Mouse (Mus musculus): ENCODE measurements around the gene Ppia.
"Not testable (repeated sequence)": the region's sequence is repeated elsewhere in the genome, so short reads cannot be mapped to it uniquely, and the experiment has no call there.

Ppia gene

GRCm38 (mm10) chr11:6442566-6442965, 27.3 kb downstream of the Ppia start:
- no peak for DNase-seq (ENCODE audit: low read depth)

- no peak for DNase-seq (ENCODE audit: low read depth)
Measured at GRCm38 (mm10) chr11:6443102-6443501, 27.9 kb downstream of the Ppia start.

GRCm38 (mm10) chr11:6443727-6444076, 28.5 kb downstream of the Ppia start:
- DNase-seq (ENCODE audit: low read depth), result peak; percentile 43

GRCm38 (mm10) chr11:6444077-6444853, 29.0 kb downstream of the Ppia start, which contains the start of gene H2afv:
Gene H2afv, minus strand, starts transcription at chr11:6444443.
- DNase-seq (ENCODE audit: low read depth), result peak; percentile 99

GRCm38 (mm10) chr11:6445441-6445840, 30.2 kb downstream of the Ppia start:
- DNase-seq (ENCODE audit: low read depth), result no peak

GRCm38 (mm10) chr11:6445951-6446350, 30.7 kb downstream of the Ppia start:
- no peak for DNase-seq (ENCODE audit: low read depth)

- DNase-seq (ENCODE audit: low read depth), result no peak
Measured at GRCm38 (mm10) chr11:6447493-6447892, 32.2 kb downstream of the Ppia start.

- DNase-seq (ENCODE audit: low read depth), result not testable (repeated sequence)
Measured at GRCm38 (mm10) chr11:6448155-6448554, 32.9 kb downstream of the Ppia start.

GRCm38 (mm10) chr11:6456083-6456482, 40.8 kb downstream of the Ppia start:
- no peak for DNase-seq (ENCODE audit: low read depth)

- no peak for DNase-seq (ENCODE audit: low read depth)
Measured at GRCm38 (mm10) chr11:6463159-6463837, 48.1 kb downstream of the Ppia start.

- DNase-seq (ENCODE audit: low read depth), result peak; percentile 74
Measured at GRCm38 (mm10) chr11:6465122-6465521, 49.9 kb downstream of the Ppia start.

- no peak for DNase-seq (ENCODE audit: low read depth)
Measured at GRCm38 (mm10) chr11:6468541-6468940, 53.3 kb downstream of the Ppia start.
